Mouse (Mus musculus) neural tube, embryonic 11.5 days (tissue): Measurements from ENCODE around the gene Ttc23l. TPM values are rescaled to one million over a fixed set of nuclear protein-coding genes. Genes with fewer than 3 reads are reported as not detected.
A peak's percentile ranks its signal among the peaks of the same experiment; 100 is the strongest.

Experiments
- ATAC-seq: fragments of 200-750 bp; cut with Nextera tagmentation; 2 replicates; pipeline ENCODE4 v1.8.0; 2017; ENCODE audit warnings: moderate number of reproducible peaks, mild to moderate bottlenecking, moderate TSS enrichment, moderate library complexity; ENCODE audit not compliant: insufficient read depth, low FRiP score, low TSS enrichment
- DNase-seq: peaks from one replicate; pipeline ENCODE4 v3.0.0-alpha.2; 2015; ENCODE audit warnings: low spot score
- H3K27ac ChIP-seq: fragments of 300-500 bp; sonication (generic); 2 replicates; pipeline ENCODE4 v1.5.1; 2014; ENCODE audit warnings: low read depth, mild to moderate bottlenecking, low read length
- H3K27me3 ChIP-seq: fragments of 300-500 bp; sonication (generic); 2 replicates; pipeline ENCODE4 v1.6.1; 2014; ENCODE audit warnings: mild to moderate bottlenecking, low read length, mixed read lengths; ENCODE audit not compliant: control insufficient read depth, insufficient read depth
- H3K36me3 ChIP-seq: fragments of 300-500 bp; sonication (generic); 2 replicates; pipeline ENCODE4 v1.6.1; 2014; ENCODE audit warnings: mild to moderate bottlenecking, low read length, moderate library complexity, mixed read lengths; ENCODE audit not compliant: control insufficient read depth, insufficient read depth
- H3K4me1 ChIP-seq: fragments of 300-500 bp; sonication (generic); 2 replicates; pipeline ENCODE4 v1.6.1; 2014; ENCODE audit warnings: low read length, mixed read lengths; ENCODE audit not compliant: control insufficient read depth, insufficient read depth
- H3K4me2 ChIP-seq: fragments of 300-500 bp; sonication (generic); 2 replicates; pipeline ENCODE4 v1.6.1; 2014; ENCODE audit warnings: low read depth, mild to moderate bottlenecking, moderate library complexity
- H3K4me3 ChIP-seq: fragments of 300-500 bp; sonication (generic); 2 replicates; pipeline ENCODE4 v1.5.1; 2014; ENCODE audit warnings: low read depth, low read length
- H3K9ac ChIP-seq: fragments of 300-500 bp; sonication (generic); 2 replicates; pipeline ENCODE4 v1.6.1; 2014; ENCODE audit warnings: mild to moderate bottlenecking, low read length
- H3K9me3 ChIP-seq: fragments of 300-500 bp; sonication (generic); 2 replicates; pipeline ENCODE4 v1.6.1; 2016; ENCODE audit warnings: low read length; ENCODE audit not compliant: control insufficient read depth
- WGBS: fragments of 180-500 bp; shearing (Covaris S2); extraction: QIAGEN DNeasy Blood & Tissue Kit; methylation state at CpG from one replicate; pipeline ENCODE4 v1.1.7; 2014; 5-methylcytosine and 5-hydroxymethylcytosine counted together
- polyA plus RNA-seq: library from polyadenylated mRNA; unstranded; fragments of >200 nt; fragmentation: Nextera tagmentation; extraction: Ambion mirVana; gene quantifications from 2 replicates; pipeline ENCODE4 v1.2.1, GENCODE M21; 2014

The Ttc23l gene
- polyA plus RNA-seq = not detected in 2 replicates

DNA sequence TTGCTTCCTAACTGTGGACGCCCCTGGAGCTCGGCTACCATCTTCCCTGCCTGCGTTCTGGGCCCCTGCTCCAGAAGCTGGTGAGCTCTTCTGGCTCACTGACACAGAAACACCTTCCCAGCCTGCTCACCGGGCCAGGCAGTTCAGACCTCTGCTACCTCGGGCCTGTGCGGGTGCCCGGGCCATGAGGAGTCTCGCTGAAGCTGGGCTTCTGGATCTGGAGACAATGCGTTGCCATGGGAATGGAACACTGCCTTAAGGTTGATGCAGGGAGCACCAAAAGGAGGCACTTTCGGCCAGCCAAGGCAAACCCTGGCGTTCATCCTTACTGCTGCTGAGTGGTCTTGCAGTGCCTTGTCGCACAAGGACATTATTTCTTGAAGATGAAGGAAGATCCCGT is at the start of gene Ttc23l:
Ttc23l (minus strand) TSS at position 204 of the 400 bp plus-strand sequence.
- 85% methylated on average over 13 of the region's 13 CpGs for WGBS
- no peaks in the 10 kb centered on the region for H3K9me3 ChIP-seq
- H3K9ac ChIP-seq = no peak within 1 kb of the TSS
- no peak for ATAC-seq
- H3K4me3 ChIP-seq = no peak within 1 kb of the TSS
- no peak within 1 kb of the TSS for H3K4me2 ChIP-seq
- DNase-seq = no peak
- H3K27ac ChIP-seq = no peak within 1 kb of the TSS
- H3K27me3 ChIP-seq = no peaks in the 10 kb centered on the region
- no peaks in the 10 kb centered on the region for H3K4me1 ChIP-seq
- H3K36me3 ChIP-seq = no peaks in the 10 kb centered on the region

DNA sequence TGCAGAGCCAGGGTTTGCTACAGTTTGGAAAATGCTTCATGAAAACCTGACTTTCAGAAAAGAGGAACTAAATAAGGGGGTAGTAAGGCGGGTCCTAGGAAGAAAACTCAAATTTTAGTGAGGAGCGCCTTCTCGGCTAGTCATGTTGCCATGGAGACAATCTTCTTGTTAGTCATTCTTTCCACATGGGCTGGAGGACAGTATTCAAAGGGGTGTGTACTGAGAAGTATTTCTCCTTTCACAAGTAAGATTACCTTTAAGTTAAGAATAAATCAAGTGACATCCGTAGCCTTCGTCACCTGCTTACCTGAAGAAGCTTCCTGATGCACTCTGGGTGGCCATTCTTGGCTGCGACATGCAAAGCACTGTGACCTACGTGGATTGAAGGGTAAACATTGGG is 40.9 kb upstream of the Ttc23l start:
- no peaks in the 10 kb centered on the region for H3K9me3 ChIP-seq
- H3K4me3 ChIP-seq = no peak overlapping the region
- H3K27me3 ChIP-seq = no peaks in the 10 kb centered on the region
- no peak overlapping the region for H3K4me2 ChIP-seq
- H3K36me3 ChIP-seq = peaks cover 2% of the 10 kb centered on the region; the same call in 1 of the 2 replicates
- 74% methylated on average over 7 of the region's 7 CpGs for WGBS
- H3K9ac ChIP-seq = no peak overlapping the region
- no peak overlapping the region for H3K27ac ChIP-seq
- no peak for ATAC-seq
- DNase-seq = no peak
- H3K4me1 ChIP-seq = no peaks in the 10 kb centered on the region; the same call in 1 of the 2 replicates

DNA sequence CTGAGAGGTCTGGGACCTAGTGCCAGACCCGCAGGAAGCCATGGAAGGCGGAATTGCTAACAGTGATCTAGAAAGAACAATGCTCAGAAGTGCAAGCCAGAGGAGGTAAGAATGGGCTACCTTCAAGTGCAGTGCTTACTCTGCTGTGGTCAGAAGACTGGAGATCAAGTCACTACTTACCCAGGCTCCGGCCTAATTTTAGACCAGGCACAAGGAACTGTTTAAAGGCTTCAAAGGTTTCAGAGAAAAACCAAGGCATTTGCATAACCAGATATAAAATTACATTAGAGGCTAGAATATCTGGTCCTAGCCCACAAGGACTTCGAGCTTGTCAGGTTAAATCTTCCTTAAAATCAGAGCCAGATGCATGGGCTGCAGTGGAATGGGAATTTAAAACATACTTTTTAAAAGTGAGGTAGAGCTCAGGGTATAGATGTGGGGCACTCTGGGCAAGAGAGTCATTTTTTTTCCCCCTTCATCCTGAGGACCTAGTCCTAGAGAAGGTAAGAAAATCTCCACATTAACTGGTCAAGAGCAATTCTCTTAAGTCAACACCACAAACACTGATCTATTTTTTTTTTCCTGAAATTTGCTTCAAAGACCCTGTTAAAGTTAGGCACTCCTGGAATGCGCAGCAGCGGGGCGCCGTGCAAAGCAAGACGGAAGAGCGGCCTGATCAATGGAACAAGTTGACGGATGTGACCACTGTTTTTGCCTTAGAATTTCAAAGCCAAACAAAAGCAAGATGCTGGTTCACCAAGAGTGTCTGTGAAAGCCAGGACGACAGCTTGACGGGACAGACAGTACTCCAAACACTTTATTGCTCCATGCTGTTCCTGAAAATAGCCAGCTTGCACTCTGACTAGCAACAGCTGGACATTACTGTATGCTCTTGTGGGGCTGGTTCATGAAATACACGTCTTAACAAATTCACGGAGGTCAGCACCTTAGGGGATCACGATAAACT is 40.1 kb upstream of the Ttc23l start:
- Histone ChIP-seq H3K9me3 (no peaks in the 10 kb centered on the region), H3K4me1 (no peaks in the 10 kb centered on the region; the same call in 1 of the 2 replicates), H3K4me2 (no peak overlapping the region), H3K9ac (no peak overlapping the region), H3K27ac (no peak overlapping the region), H3K4me3 (no peak overlapping the region), H3K27me3 (no peaks in the 10 kb centered on the region), H3K36me3 (0 out of 2 replicates have a peak, but pooled peaks cover 2% of the 10 kb centered on the region)
- ATAC-seq = no peak
- WGBS = 45% methylated on average over 16 of the region's 16 CpGs
- DNase-seq = peak; percentile 45

DNA sequence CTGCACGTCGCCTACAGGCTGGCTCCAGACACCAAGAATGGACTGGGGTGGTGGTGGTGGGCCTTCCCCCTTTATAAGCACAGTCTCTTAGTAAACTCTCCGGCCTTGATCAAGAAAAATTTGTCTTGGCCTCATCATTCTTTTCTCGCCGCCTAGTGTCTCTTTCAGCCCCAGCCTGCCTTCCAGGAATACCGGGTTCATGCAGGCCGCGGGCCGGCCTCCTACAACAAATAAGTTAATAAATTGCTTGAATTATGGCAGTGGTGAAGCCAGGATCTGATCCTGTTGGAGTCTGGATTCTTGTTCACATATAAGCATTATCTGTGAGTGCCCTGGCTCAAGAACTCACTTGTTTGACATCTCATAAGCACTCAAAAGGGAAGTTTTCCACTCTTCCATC is 38.4 kb upstream of the Ttc23l start:
- Histone ChIP-seq H3K4me3 (no peak overlapping the region), H3K36me3 (0 out of 2 replicates have a peak, but pooled peaks cover 2% of the 10 kb centered on the region), H3K9ac (no peak overlapping the region), H3K27ac (no peak overlapping the region), H3K9me3 (no peaks in the 10 kb centered on the region), H3K4me1 (no peaks in the 10 kb centered on the region; the same call in 1 of the 2 replicates), H3K27me3 (no peaks in the 10 kb centered on the region), H3K4me2 (no peak overlapping the region)
- no peak for ATAC-seq
- WGBS = 91% methylated on average over 9 of the region's 9 CpGs
- DNase-seq = no peak

DNA sequence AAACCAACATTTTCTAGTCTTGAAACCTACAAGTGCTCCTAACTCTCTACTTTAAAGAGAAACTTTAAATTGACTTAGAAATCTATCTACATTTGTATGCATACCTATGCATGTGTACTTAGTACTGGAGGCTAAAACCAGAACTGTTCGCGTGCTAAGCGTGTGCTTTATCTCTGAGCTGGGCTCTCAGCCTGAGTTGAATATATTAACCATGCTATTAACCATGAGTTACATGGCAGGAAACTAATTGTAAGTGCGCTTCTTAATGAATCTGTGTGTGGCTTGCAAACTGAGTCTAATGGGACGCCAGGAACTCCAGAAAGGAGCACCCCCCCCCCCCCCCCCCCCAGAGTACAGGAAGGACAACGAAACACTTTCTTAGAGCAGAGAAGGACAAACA is 36.9 kb upstream of the Ttc23l start:
- WGBS = 90% methylated on average over 6 of the region's 6 CpGs
- no peak for ATAC-seq
- no peaks in the 10 kb centered on the region for H3K9me3 ChIP-seq

DNA sequence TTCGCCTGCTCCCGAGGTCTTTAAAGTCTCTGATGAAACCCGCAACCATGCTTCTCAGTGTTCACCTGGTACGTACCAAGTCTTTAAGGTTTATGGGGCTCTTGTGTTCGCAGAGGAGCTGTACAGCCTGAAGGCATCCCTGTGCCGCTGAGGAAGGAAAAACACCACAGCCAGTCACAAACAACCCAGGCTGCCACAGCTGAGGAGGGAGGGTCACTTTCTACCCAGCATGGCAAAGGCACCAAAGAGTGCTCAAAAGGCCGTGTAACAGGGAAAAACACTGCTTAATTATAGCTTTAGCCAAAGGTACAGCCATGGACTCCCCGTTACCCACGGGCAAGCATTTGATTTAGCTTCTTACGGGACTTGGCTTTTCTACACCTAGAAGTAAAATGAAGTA is 36.4 kb upstream of the Ttc23l start:
- Histone ChIP-seq H3K4me2 (no peak overlapping the region), H3K36me3 (0 out of 2 replicates have a peak, but pooled peaks cover 2% of the 10 kb centered on the region), H3K4me1 (no peaks in the 10 kb centered on the region; the same call in 1 of the 2 replicates), H3K27me3 (no peaks in the 10 kb centered on the region), H3K9me3 (no peaks in the 10 kb centered on the region), H3K9ac (no peak overlapping the region), H3K4me3 (no peak overlapping the region), H3K27ac (no peak overlapping the region)
- DNase-seq (no peak), ATAC-seq (no peak)
- WGBS = 89% methylated on average over 10 of the region's 10 CpGs

More for the DNA sequence above, 36.9 kb upstream of the Ttc23l start:
- H3K4me2 ChIP-seq = no peak overlapping the region
- no peaks in the 10 kb centered on the region for H3K27me3 ChIP-seq
- H3K4me1 ChIP-seq = no peaks in the 10 kb centered on the region; the same call in 1 of the 2 replicates
- H3K4me3 ChIP-seq = no peak overlapping the region
- H3K9ac ChIP-seq = no peak overlapping the region
- DNase-seq = no peak
- 0 out of 2 replicates have a peak, but pooled peaks cover 2% of the 10 kb centered on the region for H3K36me3 ChIP-seq
- no peak overlapping the region for H3K27ac ChIP-seq

DNA sequence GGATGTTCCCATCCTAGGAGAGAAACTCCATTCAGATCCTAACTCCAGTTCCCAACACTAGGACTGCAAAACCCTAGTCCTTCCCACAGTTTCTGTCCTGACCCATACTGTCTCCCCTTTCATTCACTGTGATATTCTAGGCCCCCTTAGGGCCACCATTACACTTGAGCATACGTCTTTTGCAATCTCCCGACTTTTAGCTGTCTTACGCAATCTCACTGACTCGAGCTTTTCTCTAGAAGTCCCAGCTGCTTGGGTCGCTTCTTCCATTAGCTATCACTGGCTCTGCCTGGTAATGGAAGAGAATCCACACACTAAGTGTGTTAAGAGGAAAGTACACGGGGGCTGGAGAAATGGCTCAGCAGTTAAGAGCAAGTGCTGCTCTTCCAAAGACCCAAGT is 34.6 kb upstream of the Ttc23l start:
- no peak for DNase-seq
- Histone ChIP-seq H3K9me3 (no peaks in the 10 kb centered on the region), H3K4me2 (no peak overlapping the region), H3K27me3 (no peaks in the 10 kb centered on the region), H3K36me3 (peaks cover 7% of the 10 kb centered on the region), H3K27ac (no peak overlapping the region), H3K4me1 (no peaks in the 10 kb centered on the region), H3K9ac (no peak overlapping the region), H3K4me3 (no peak overlapping the region)
- 91% methylated on average over 6 of the region's 6 CpGs for WGBS
- no peak for ATAC-seq

DNA sequence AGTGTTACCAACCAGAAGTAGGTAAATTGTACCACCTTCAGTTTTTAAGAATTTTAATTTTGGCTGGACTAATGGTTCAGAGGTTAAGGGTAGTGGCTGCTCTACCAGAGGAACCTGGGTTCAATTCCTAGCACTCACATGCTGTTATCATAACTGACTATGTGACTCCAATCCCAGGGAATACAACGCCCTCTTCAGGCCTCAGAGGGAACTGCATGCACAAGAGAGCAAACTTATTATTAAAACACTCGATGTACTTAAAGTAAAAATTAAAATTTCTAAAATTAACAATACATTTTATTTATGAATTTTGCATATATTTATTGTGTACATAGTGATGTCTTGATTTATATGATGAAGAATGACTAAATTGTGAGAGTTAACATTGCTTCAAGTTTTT is 28.1 kb upstream of the Ttc23l start:
- Histone ChIP-seq H3K27me3 (no peaks in the 10 kb centered on the region), H3K4me1 (no peaks in the 10 kb centered on the region), H3K36me3 (peaks cover 8% of the 10 kb centered on the region), H3K4me2 (no peak overlapping the region), H3K4me3 (no peak overlapping the region), H3K27ac (no peak overlapping the region), H3K9me3 (no peaks in the 10 kb centered on the region), H3K9ac (no peak overlapping the region)
- ATAC-seq = no peak
- DNase-seq = no peak
- 82% methylated on average over 2 of the region's 2 CpGs for WGBS
